Mouse (Mus musculus) kidney, adult 2 months (tissue): ENCODE measurements around the gene Gpc6.

Source experiments
- CTCF ChIP-seq: fragments of 200-500 bp; conservative IDR thresholded peaks from 2 replicates; pipeline ENCODE4 v1.5.1; 2011; ENCODE audit warnings: low read depth, mild to moderate bottlenecking, control low read depth, low read length, moderate library complexity, mixed read lengths; ENCODE audit not compliant: insufficient read depth, insufficient read length
- POLR2A ChIP-seq: fragments of 200-500 bp; IDR thresholded peaks from one replicate; pipeline ENCODE4 v1.6.1; 2011; ENCODE audit warnings: low read depth, low read length, control low read depth

DNA sequence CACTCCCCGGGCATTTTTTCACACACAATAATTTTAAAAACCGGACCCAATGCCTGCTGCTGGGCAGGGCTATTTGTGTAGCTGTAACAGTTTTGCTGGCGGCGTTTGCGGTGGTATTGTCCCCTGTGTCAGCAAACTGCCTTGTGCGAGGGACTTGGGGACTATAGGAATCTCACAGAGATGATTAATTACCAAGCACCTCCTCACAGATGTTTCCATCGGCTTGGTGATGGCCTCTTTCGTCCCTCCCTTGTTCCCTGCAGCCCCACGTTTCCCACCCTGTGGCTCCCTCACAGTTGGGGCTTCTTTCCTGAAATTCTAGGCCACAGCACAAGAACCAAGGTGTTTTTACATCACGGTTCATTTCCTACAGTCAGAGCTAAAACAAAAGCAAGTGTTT lies 980.6 kb downstream of the Gpc6 start:
- no peak for TF ChIP-seq CTCF
- no peak for TF ChIP-seq POLR2A
